Mouse (Mus musculus) midbrain, embryonic 12.5 days (tissue): ENCODE measurements around the gene Stag1. TPM values are rescaled to one million over a fixed set of nuclear protein-coding genes. Genes with fewer than 3 reads are reported as not detected.

Experiments used
- ATAC-seq: fragments of 200-750 bp; cut with Nextera tagmentation; 2 replicates; pipeline ENCODE4 v1.8.0; 2017; ENCODE audit warnings: low read depth, moderate TSS enrichment, moderate library complexity; ENCODE audit not compliant: low FRiP score
- H3K27ac ChIP-seq: fragments of 300-500 bp; sonication (generic); replicated peaks from 2 replicates; pipeline ENCODE4 v1.5.1; 2016; ENCODE audit warnings: mild to moderate bottlenecking
- H3K27me3 ChIP-seq: fragments of 300-500 bp; sonication (generic); 2 replicates; pipeline ENCODE4 v1.6.1; 2016; ENCODE audit warnings: mild to moderate bottlenecking
- H3K36me3 ChIP-seq: fragments of 300-500 bp; sonication (generic); 2 replicates; pipeline ENCODE4 v1.6.1; 2016
- H3K4me1 ChIP-seq: fragments of 300-500 bp; sonication (generic); 2 replicates; pipeline ENCODE4 v1.6.1; 2016
- H3K4me2 ChIP-seq: fragments of 300-500 bp; sonication (generic); replicated peaks from 2 replicates; pipeline ENCODE4 v1.6.1; 2016; ENCODE audit warnings: mild to moderate bottlenecking, moderate library complexity
- H3K4me3 ChIP-seq: fragments of 300-500 bp; sonication (generic); 2 replicates; pipeline ENCODE4 v1.5.1; 2016; ENCODE audit warnings: mild to moderate bottlenecking
- H3K9ac ChIP-seq: fragments of 300-500 bp; sonication (generic); replicated peaks from 2 replicates; pipeline ENCODE4 v1.6.1; 2016; ENCODE audit warnings: mild to moderate bottlenecking, moderate library complexity
- H3K9me3 ChIP-seq: fragments of 300-500 bp; sonication (generic); 2 replicates; pipeline ENCODE4 v1.6.1; 2016; ENCODE audit warnings: mild to moderate bottlenecking
- WGBS: fragments of 180-500 bp; shearing (Covaris S2); methylation state at CpG from one replicate; pipeline ENCODE4 v1.1.7; 2016; 5-methylcytosine and 5-hydroxymethylcytosine counted together
- polyA plus RNA-seq: library from polyadenylated mRNA; unstranded; fragments of >200 nt; fragmentation: Nextera tagmentation; extraction: Ambion mirVana; gene quantifications from 2 replicates; pipeline ENCODE4 v1.2.1, GENCODE M21; 2016

The Stag1 gene
- polyA plus RNA-seq, 1 experiment from 2014 or later: 63.6 TPM

DNA sequence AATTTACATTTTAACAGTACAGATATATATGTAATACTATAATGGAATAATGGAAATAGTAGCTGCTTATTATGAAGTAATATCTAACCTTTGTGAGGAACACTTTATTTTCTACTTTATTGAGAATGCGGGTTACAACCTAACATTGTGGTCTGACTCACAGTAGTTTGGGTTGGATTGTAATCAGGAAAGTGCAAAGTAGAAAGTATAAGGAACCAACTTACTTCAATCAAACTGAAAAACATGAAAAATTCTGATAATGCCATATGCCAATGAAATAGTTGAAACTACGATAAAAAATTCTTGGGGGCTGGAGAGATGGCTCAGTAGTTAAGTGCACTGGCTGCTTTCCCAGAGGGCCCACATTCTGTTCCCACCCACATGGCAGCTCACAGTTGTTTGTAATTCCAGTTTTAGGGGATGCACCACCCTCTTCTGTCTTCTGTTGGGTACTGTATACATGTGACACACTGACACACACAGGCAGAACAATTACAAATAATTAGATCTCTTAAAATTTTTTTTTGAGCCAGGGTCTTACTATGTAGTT lies 50.3 kb downstream of the Stag1 start:
- no peak for ATAC-seq
- 98% methylated on average over 2 of the region's 2 CpGs for WGBS
- Histone ChIP-seq H3K9me3 (no peaks in the 10 kb centered on the region), H3K36me3 (no peaks in the 10 kb centered on the region), H3K27me3 (no peaks in the 10 kb centered on the region), H3K27ac (no peak overlapping the region), H3K4me3 (no peak overlapping the region), H3K4me2 (no peak overlapping the region), H3K4me1 (peaks cover 9% of the 10 kb centered on the region), H3K9ac (no peak overlapping the region)

DNA sequence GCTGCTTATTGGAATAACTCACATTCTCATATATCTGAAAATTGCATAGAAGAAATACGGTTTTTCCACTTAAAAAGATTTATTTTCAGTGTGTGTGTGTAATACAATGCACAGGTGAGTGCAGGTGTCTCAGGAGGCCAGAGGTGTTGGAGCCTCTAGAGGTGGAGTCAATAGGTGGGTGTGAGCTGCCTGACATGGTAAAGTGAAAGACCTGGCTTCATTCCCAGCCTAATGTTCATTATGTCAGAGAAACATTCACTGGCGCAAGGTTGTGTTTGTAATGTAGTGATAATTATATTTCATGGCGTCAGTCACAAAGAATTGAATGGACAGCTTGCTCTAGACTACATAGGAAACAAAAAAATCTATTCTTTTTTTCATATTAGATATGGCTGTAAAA lies 56.5 kb downstream of the Stag1 start:
- Histone ChIP-seq H3K4me2 (no peak overlapping the region), H3K27ac (no peak overlapping the region), H3K9me3 (no peaks in the 10 kb centered on the region), H3K9ac (no peak overlapping the region), H3K36me3 (no peaks in the 10 kb centered on the region), H3K27me3 (no peaks in the 10 kb centered on the region), H3K4me1 (no peaks in the 10 kb centered on the region), H3K4me3 (no peak overlapping the region)
- 90% methylated on average over 3 of the region's 3 CpGs for WGBS
- ATAC-seq: no peak

DNA sequence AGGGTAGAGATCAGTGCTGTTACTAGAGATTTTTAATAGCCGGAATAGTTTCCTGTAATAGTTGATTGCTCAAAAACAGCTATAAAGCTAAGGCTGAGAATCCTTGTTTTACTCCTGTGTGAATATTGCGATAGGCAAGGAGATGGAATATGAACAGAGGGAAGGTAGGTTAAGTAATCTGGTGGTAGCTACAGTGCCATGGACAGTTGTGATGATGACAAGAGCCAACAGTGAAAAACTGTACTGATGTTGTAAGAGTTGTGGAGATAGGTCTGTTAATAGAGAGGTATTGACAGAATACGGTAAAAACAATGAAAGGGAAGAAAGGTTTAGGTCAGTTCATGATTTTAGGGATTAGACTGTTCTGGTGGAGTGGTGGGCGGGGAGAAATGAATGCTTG lies 58.5 kb downstream of the Stag1 start:
- H3K27me3 ChIP-seq: no peaks in the 10 kb centered on the region
- no peak for ATAC-seq
- no peak overlapping the region for H3K4me2 ChIP-seq
- H3K4me3 ChIP-seq: no peak overlapping the region
- H3K27ac ChIP-seq: no peak overlapping the region
- WGBS: 89% methylated on average over 4 of the region's 4 CpGs
- no peaks in the 10 kb centered on the region for H3K36me3 ChIP-seq
- H3K9ac ChIP-seq: no peak overlapping the region
- H3K4me1 ChIP-seq: no peaks in the 10 kb centered on the region
- 0 out of 2 replicates have a peak, but pooled peaks cover 1% of the 10 kb centered on the region for H3K9me3 ChIP-seq

DNA sequence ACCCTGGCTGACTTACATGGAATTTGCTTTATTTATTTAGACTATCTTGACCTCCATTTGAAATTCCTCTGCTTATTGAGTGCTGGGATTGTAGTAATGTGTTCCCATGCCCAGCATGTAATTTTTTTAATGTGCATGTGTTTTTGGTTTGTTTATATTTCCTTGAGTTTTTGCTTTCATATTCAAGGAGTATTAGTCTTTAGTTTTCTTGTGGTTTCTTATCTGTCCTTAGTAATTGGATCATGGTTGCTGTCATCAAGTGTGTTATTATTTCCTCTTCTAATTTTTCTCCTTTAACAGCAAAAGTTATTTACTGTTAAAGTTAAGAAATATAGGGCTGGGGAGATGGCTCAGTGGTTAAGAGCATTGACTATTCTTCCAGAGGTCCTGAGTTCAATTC lies 63.0 kb downstream of the Stag1 start:
- Histone ChIP-seq H3K27ac (no peak overlapping the region), H3K9me3 (0 out of 2 replicates have a peak, but pooled peaks cover 3% of the 10 kb centered on the region), H3K36me3 (no peaks in the 10 kb centered on the region), H3K27me3 (no peaks in the 10 kb centered on the region), H3K4me2 (no peak overlapping the region), H3K4me1 (no peaks in the 10 kb centered on the region), H3K9ac (no peak overlapping the region), H3K4me3 (no peak overlapping the region)
- no peak for ATAC-seq

DNA sequence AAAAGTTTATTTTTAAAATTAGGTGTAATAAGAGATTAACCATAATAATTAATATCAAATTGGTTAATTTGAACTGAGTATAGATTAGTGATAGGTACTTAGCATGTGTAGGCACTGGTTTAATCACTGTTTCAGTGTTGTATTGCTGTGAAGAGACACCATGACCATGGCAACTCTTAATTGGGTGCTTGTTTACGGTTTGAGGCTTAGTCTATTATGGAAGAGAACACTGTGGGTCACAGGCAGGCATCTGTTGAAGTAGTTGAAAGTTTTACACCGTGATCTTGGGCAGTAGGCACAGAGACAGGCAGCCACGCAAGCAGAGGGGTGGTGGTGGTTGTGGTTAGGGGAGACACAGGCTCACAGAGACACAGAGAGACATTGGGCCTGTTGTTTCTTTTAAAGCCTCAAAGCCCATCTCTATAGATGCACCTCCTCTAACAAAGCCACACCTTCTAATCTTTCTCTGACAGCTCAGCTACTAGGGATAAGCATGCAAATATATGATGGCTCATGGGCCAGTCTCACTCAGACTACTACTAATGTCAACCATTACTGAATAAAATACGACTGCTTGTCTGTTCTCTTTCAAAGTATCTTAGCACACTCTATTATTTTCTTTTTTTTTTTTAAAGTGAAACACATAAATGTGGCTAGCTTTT lies 66.0 kb downstream of the Stag1 start:
- Histone ChIP-seq H3K9me3 (0 out of 2 replicates have a peak, but pooled peaks cover 3% of the 10 kb centered on the region), H3K27ac (no peak overlapping the region), H3K36me3 (no peaks in the 10 kb centered on the region), H3K4me3 (no peak overlapping the region), H3K27me3 (no peaks in the 10 kb centered on the region), H3K9ac (no peak overlapping the region), H3K4me2 (no peak overlapping the region), H3K4me1 (no peaks in the 10 kb centered on the region)
- 90% methylated on average over 4 of the region's 4 CpGs for WGBS
- no peak for ATAC-seq

DNA sequence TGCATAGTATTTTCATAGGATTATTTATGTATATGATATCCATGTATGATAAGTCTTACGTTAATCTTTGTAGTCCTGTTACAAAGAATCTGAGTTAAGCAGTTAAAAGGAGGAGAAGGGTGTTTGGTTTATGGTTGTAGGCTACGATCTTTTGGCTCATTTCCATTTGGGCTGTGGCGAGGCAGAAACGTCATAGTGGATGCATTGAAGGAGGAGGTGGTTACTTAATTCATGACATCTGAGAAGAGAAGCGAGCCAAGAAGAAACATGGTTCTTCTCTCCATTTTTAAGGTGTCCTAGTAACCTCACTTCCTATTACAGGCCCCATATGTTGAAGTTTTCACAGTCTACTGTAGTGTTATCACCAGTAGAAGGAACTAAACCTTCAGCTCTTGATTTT lies 72.6 kb downstream of the Stag1 start:
- no peak overlapping the region for H3K4me3 ChIP-seq
- WGBS: 89% methylated on average over 5 of the region's 5 CpGs
- no peak overlapping the region for H3K4me2 ChIP-seq
- H3K36me3 ChIP-seq: no peaks in the 10 kb centered on the region
- no peaks in the 10 kb centered on the region for H3K27me3 ChIP-seq
- no peak overlapping the region for H3K27ac ChIP-seq
- H3K9ac ChIP-seq: no peak overlapping the region
- H3K4me1 ChIP-seq: no peaks in the 10 kb centered on the region
- no peaks in the 10 kb centered on the region for H3K9me3 ChIP-seq
- no peak for ATAC-seq

DNA sequence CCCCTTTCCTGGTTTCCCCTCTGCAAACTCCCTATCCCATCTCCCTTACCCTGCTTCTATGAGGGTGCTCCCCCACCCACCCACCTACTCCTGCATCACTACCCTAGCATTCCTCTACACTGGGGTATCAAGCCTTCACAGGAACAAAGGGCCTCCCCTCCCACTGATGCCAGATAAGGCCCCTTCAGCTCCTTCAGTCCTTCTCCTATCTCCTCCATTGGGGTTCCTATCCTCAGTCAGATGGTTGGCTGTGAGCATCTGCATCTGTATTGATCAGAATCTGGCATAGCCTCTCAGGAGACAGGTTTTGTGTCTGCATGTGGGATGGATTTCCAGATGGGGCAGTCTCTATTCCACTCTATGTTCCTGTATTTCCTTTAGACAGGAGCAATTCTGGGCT lies 81.4 kb downstream of the Stag1 start:
- H3K4me2 ChIP-seq: no peak overlapping the region
- no peaks in the 10 kb centered on the region for H3K27me3 ChIP-seq
- H3K9ac ChIP-seq: no peak overlapping the region
- H3K9me3 ChIP-seq: no peaks in the 10 kb centered on the region
- H3K4me1 ChIP-seq: no peaks in the 10 kb centered on the region
- no peak overlapping the region for H3K27ac ChIP-seq
- H3K4me3 ChIP-seq: no peak overlapping the region
- H3K36me3 ChIP-seq: no peaks in the 10 kb centered on the region
- no peak for ATAC-seq

DNA sequence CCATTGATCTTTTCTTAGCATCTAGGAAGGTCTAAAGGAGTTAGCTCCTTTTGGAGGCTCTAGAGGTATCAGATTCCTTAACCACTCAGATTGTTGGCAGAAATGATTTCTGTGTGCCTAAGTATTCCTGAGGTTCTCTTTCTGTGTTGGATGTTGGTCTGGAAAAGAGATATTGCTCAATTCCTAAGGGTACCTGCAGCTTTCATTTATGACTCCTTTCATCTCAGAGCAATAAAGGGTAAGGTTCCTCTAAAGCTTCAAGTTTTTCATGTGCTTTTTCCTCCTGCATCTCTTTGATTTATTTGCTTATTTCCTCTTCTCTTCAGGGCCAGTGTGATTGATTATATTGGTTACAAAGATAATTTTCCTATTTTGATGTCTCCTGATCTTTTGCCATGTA lies 84.7 kb downstream of the Stag1 start:
- Histone ChIP-seq H3K27ac (no peak overlapping the region), H3K27me3 (no peaks in the 10 kb centered on the region), H3K4me1 (peaks cover 11% of the 10 kb centered on the region), H3K4me2 (no peak overlapping the region), H3K4me3 (no peak overlapping the region), H3K36me3 (no peaks in the 10 kb centered on the region), H3K9ac (no peak overlapping the region), H3K9me3 (no peaks in the 10 kb centered on the region)
- no peak for ATAC-seq

DNA sequence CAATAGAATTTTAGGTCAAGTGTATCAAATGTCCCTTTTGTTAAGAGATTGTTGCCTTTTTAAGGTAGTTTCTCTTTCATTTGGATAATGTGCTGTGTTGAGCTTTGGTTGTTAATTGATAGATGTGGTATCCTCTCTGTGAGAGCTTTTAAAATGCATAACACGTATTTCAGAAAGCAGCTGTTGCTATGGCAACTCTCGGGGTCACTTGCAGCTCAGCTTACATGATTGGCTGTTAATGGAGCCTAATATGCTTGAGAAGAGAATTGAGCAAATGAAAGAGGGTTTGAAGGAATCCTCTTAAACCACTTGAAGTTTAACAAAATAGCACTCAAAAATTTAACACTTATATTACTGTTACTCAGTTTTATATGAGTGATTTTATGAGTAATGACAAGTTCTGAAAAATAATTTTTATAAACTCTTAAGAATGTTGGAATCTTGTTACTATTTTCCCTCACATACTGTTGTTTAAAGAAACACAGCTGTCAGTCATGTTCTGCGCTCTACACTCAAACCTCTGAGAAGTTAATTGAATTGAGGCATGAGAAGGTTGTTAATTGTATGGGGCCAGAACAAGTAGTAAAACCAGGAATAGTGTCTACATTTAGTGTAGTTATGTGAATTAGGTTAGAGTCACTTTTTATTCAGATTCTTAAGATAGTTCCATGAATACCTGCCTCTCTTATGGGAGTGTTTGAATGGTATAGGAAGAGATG lies 88.3 kb downstream of the Stag1 start:
- no peak overlapping the region; the same call in 1 of the 2 replicates for H3K4me2 ChIP-seq
- H3K4me3 ChIP-seq: no peak overlapping the region
- no peak overlapping the region for H3K9ac ChIP-seq
- no peaks in the 10 kb centered on the region for H3K9me3 ChIP-seq
- no peaks in the 10 kb centered on the region for H3K36me3 ChIP-seq
- ATAC-seq: peak; percentile 90
- peaks cover 11% of the 10 kb centered on the region for H3K4me1 ChIP-seq
- 13% methylated on average over 3 of the region's 3 CpGs for WGBS
- H3K27me3 ChIP-seq: no peaks in the 10 kb centered on the region
- H3K27ac ChIP-seq: 0 out of 2 replicates have a peak overlapping the region, but pooled peaks have one; percentile 20

DNA sequence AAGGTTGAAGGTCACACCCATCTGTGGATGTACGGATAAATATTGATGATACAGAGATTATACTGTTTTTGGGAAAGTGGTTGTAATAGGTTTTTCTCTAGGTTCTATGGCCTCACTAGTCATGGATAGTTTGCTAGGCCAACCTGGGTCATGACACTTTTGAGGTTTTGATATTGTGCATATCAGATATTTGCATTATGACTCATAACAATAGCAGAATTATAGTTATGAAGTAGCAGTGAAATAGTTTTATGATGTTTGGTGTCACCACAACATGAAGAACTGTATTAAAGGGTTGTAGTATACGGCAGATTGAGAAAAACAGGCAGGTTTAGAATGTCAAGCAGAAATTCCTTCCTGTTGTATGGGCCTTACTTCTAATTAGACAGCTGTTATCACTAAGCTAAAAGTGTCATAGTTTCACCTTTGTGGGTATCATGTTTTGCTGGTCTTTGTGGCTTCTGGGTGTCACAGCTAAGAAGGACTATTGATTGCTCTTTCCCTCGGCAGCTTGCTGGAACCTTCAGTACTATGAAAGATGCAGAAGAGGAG lies 92.2 kb downstream of the Stag1 start:
- Histone ChIP-seq H3K9ac (no peak overlapping the region), H3K4me2 (no peak overlapping the region), H3K36me3 (no peaks in the 10 kb centered on the region), H3K27me3 (no peaks in the 10 kb centered on the region), H3K4me1 (peaks cover 11% of the 10 kb centered on the region), H3K27ac (no peak overlapping the region), H3K4me3 (no peak overlapping the region), H3K9me3 (no peaks in the 10 kb centered on the region)
- ATAC-seq: no peak
- WGBS: 89% methylated on average over 3 of the region's 3 CpGs

DNA sequence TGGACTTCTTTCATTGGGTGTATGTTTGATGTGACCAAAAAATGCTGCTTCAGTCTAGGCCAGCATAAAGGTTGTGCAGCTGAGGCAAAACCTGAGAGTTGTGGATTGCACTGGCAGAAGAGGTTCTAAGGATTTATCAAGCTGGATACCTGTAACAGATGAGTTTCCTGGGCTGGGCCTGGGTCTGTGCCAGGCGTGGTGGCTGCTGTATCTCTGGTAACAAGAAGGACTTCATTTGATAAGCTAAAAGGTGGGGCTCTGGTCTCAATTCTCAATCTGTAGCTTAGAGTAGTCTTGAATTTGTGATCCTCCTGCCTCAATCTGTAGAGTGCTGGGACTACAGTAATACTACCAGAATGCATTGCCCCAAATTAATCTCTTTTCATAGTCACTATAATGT lies 94.6 kb downstream of the Stag1 start:
- Histone ChIP-seq H3K9me3 (no peaks in the 10 kb centered on the region), H3K4me1 (no peaks in the 10 kb centered on the region), H3K27me3 (no peaks in the 10 kb centered on the region), H3K36me3 (no peaks in the 10 kb centered on the region), H3K9ac (no peak overlapping the region), H3K4me3 (no peak overlapping the region), H3K4me2 (no peak overlapping the region), H3K27ac (no peak overlapping the region)
- no peak for ATAC-seq
- WGBS: 94% methylated on average over 1 of the region's 1 CpGs

DNA sequence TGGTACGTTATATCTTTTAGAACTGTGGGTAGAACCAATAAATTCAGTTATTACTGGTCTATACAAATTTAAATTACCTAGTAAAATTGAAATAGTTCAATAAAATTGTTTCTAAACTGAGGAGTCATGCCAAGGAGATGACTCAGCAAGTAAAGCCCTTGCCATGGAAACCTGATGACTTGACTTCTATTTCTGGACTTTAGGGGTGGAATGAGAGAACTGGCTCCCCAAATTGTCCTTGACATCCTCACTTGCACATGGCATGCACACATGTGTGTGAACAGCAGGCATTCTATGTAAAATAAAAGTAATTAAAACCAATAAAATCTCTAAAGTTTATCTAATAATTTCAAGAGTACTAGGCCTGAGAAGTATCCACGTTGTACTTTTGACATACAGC lies 98.9 kb downstream of the Stag1 start:
- WGBS: 83% methylated on average over 2 of the region's 2 CpGs
- H3K9me3 ChIP-seq: no peaks in the 10 kb centered on the region
- H3K27me3 ChIP-seq: no peaks in the 10 kb centered on the region
- no peaks in the 10 kb centered on the region for H3K36me3 ChIP-seq
- ATAC-seq: no peak
- no peak overlapping the region for H3K27ac ChIP-seq
- H3K4me1 ChIP-seq: no peaks in the 10 kb centered on the region
- no peak overlapping the region for H3K4me2 ChIP-seq
- H3K9ac ChIP-seq: no peak overlapping the region
- no peak overlapping the region for H3K4me3 ChIP-seq
